Mouse (Mus musculus) embryonic facial prominence, embryonic 13.5 days (tissue): ENCODE measurements at regions not wholly inside any gene's neighbourhood (a gene's known extent, or its start where the extent isn't known, plus 50 kb on each side); places are given as distances from the start of the nearest gene placed in this dataset.

ENCODE experiments used
- ATAC-seq: fragments of 200-750 bp; cut with Nextera tagmentation; 2 replicates; pipeline ENCODE4 v1.8.0; 2017; ENCODE audit warnings: low read depth; ENCODE audit not compliant: insufficient number of reproducible peaks, insufficient read depth, low FRiP score, low TSS enrichment
- H3K27ac ChIP-seq: fragments of 300-500 bp; sonication (generic); 2 replicates; pipeline ENCODE4 v1.5.1; 2015; ENCODE audit warnings: moderate library complexity, mild to moderate bottlenecking, inconsistent platforms
- H3K27me3 ChIP-seq: fragments of 300-500 bp; sonication (generic); 2 replicates; pipeline ENCODE4 v1.6.1; 2015; ENCODE audit warnings: mild to moderate bottlenecking, inconsistent platforms
- H3K36me3 ChIP-seq: fragments of 300-500 bp; sonication (generic); 2 replicates; pipeline ENCODE4 v1.6.1; 2015; ENCODE audit warnings: mild to moderate bottlenecking, inconsistent platforms
- H3K4me1 ChIP-seq: fragments of 300-500 bp; sonication (generic); 2 replicates; pipeline ENCODE4 v1.6.1; 2015; ENCODE audit warnings: inconsistent platforms
- H3K4me2 ChIP-seq: fragments of 300-500 bp; sonication (generic); 2 replicates; pipeline ENCODE4 v1.6.1; 2015; ENCODE audit warnings: moderate library complexity, mild to moderate bottlenecking, inconsistent platforms
- H3K4me3 ChIP-seq: fragments of 300-500 bp; sonication (generic); 2 replicates; pipeline ENCODE4 v1.5.1; 2015; ENCODE audit warnings: mild to moderate bottlenecking, inconsistent platforms
- H3K9ac ChIP-seq: fragments of 300-500 bp; sonication (generic); 2 replicates; pipeline ENCODE4 v1.6.1; 2015; ENCODE audit warnings: mild to moderate bottlenecking, inconsistent platforms
- H3K9me3 ChIP-seq: fragments of 300-500 bp; sonication (generic); 2 replicates; pipeline ENCODE4 v1.6.1; 2016; ENCODE audit warnings: inconsistent platforms
- WGBS: fragments of 180-500 bp; shearing (Covaris S2); methylation state at CpG from one replicate; pipeline ENCODE4 v1.1.7; 2015; ENCODE audit warnings: mixed read lengths; 5-methylcytosine and 5-hydroxymethylcytosine counted together

DNA sequence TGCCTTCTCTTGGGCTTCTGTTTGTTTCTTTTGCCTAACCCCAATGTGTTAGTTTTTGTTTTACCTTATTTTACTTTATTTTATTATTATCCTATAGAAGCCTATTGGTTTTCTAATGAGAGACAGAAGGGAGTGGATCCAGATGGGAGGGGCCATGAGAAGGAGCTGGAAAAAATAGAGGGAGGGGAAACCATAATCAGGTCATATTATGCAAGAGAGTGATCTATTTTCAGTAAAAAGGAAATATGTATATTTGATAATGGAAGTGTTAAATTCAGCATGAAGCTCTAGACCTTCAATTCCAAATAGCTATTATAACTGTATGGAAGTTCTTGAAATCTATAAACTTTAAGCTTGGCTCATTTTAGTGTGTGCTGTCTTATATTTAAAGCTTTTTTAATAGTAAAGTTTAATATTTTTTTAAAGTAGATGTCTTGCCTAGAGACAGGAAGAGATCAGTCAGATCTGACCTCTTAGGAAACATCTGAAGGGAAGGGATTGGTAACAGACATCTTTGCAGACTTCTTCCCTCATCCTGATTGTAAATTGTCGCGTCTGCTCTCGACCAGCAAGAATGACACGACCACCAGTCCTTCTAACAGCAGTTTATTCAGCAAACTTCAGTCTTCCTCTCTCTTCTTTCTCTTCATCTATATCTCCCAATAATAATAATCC is 87.8 kb upstream of the Supt20 start:
- H3K27ac ChIP-seq, result no peak overlapping the region
- no peaks in the 10 kb centered on the region for H3K27me3 ChIP-seq
- no peak for ATAC-seq
- no peak overlapping the region for H3K4me2 ChIP-seq
- H3K36me3 ChIP-seq, result no peaks in the 10 kb centered on the region
- 69% methylated on average over 4 of the region's 4 CpGs for WGBS
- H3K9ac ChIP-seq, result no peak overlapping the region
- H3K4me1 ChIP-seq, result no peaks in the 10 kb centered on the region
- H3K9me3 ChIP-seq, result no peaks in the 10 kb centered on the region; the same call in 1 of the 2 replicates
- H3K4me3 ChIP-seq, result no peak overlapping the region

- Histone ChIP-seq H3K36me3 (no peaks in the 10 kb centered on the region), H3K9me3 (no peaks in the 10 kb centered on the region), H3K27ac (no peak overlapping the region), H3K4me1 (peaks cover 11% of the 10 kb centered on the region), H3K9ac (no peak overlapping the region), H3K27me3 (no peaks in the 10 kb centered on the region), H3K4me2 (no peak overlapping the region), H3K4me3 (no peak overlapping the region)
- WGBS, result 35% methylated on average over 10 of the region's 10 CpGs
- no peak for ATAC-seq
Measured at GRCm38 (mm10) chr3:54611431-54611990, 81.1 kb upstream of the Supt20 start.

DNA sequence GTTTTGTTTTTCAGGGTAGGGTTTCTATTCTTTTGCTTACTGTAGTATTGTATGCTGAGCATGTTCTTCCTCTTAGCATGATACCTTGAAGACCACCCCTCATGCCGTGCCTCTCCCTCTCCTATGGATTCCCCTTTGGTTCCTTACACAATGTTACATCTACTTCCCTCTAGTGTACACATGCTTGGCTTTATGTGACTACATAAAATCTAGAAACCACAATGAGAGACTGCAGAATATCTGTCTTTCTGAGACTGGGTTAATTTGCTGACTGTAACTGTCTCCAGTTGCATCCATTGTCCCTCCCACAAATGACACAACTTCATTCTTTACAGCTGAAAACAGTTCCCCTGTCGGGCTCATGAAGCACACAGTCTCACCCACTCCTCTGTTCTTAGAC is 78.8 kb upstream of the Supt20 start:
- H3K4me1 ChIP-seq, result peaks cover 11% of the 10 kb centered on the region
- H3K4me3 ChIP-seq, result no peak overlapping the region
- WGBS, result 56% methylated on average over 2 of the region's 2 CpGs
- no peak overlapping the region for H3K9ac ChIP-seq
- H3K27me3 ChIP-seq, result no peaks in the 10 kb centered on the region
- H3K4me2 ChIP-seq, result no peak overlapping the region
- no peaks in the 10 kb centered on the region for H3K36me3 ChIP-seq
- ATAC-seq, result no peak
- H3K9me3 ChIP-seq, result peaks cover 8% of the 10 kb centered on the region; the same call in 1 of the 2 replicates
- H3K27ac ChIP-seq, result no peak overlapping the region

- Histone ChIP-seq H3K9ac (no peak overlapping the region), H3K9me3 (peaks cover 11% of the 10 kb centered on the region; the same call in 1 of the 2 replicates), H3K4me3 (no peak overlapping the region), H3K4me1 (0 out of 2 replicates have a peak, but pooled peaks cover 3% of the 10 kb centered on the region), H3K27me3 (no peaks in the 10 kb centered on the region), H3K27ac (no peak overlapping the region), H3K4me2 (no peak overlapping the region), H3K36me3 (no peaks in the 10 kb centered on the region)
- no peak for ATAC-seq
- 96% methylated on average over 4 of the region's 4 CpGs for WGBS
Measured at GRCm38 (mm10) chr3:54617298-54617697, 75.3 kb upstream of the Supt20 start.

DNA sequence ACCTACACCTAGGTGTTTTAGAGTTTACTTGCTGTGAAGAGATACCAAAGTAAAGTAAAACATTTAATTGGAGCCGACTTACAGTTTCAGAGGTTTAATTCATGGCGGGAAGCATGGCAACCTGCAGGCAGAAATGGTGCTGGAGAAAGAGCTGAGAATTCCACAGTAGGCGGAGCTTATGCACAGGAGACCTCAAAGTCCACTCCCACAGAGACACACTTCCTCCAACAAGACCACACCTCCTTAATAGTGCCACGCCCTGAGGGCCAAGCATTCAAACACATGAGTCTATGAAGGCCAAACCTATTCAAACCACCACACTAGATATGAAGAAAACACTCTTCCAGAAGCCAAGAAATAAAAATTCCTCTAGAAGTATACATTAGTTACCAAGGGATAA is 74.3 kb upstream of the Supt20 start:
- no peak for ATAC-seq
- peaks cover 11% of the 10 kb centered on the region; the same call in 1 of the 2 replicates for H3K9me3 ChIP-seq

DNA sequence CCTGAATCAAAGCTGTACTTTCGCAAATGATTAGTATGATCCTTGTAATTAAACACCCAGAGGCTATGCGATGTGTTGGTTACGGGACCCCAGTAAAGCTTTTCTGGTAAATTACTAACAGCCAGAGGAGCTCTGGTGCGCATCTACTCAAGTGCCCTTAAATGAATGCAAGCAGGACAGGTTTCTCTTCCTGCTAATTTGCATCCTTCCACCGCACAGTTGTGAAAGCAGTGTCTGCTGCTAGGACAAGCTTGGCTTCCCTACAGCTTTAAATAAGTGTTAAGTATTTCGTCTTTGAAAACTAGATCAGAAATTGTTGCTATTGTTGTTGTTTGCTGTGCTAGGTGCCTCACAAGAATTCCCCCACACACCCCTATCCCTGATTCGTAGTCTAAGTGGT is 62.4 kb upstream of the Supt20 start:
- Histone ChIP-seq H3K4me2 (no peak overlapping the region), H3K4me1 (no peaks in the 10 kb centered on the region), H3K27ac (no peak overlapping the region), H3K27me3 (no peaks in the 10 kb centered on the region), H3K4me3 (no peak overlapping the region), H3K36me3 (0 out of 2 replicates have a peak, but pooled peaks cover 8% of the 10 kb centered on the region), H3K9ac (no peak overlapping the region), H3K9me3 (peaks cover 14% of the 10 kb centered on the region)
- WGBS, result 73% methylated on average over 7 of the region's 7 CpGs
- ATAC-seq, result no peak

More for the DNA sequence above, 74.3 kb upstream of the Supt20 start:
- H3K4me2 ChIP-seq, result no peak overlapping the region
- 86% methylated on average over 4 of the region's 4 CpGs for WGBS
- no peak overlapping the region for H3K27ac ChIP-seq
- H3K4me3 ChIP-seq, result no peak overlapping the region
- H3K36me3 ChIP-seq, result no peaks in the 10 kb centered on the region
- no peak overlapping the region for H3K9ac ChIP-seq
- 0 out of 2 replicates have a peak, but pooled peaks cover 3% of the 10 kb centered on the region for H3K4me1 ChIP-seq
- no peaks in the 10 kb centered on the region for H3K27me3 ChIP-seq

- ATAC-seq, result no peak
- no peak overlapping the region for H3K4me2 ChIP-seq
- H3K9me3 ChIP-seq, result peaks cover 14% of the 10 kb centered on the region
- H3K4me3 ChIP-seq, result no peak overlapping the region
- no peak overlapping the region for H3K27ac ChIP-seq
- no peak overlapping the region for H3K9ac ChIP-seq
- WGBS, result 96% methylated on average over 13 of the region's 13 CpGs
- H3K27me3 ChIP-seq, result no peaks in the 10 kb centered on the region
- H3K4me1 ChIP-seq, result no peaks in the 10 kb centered on the region
- 0 out of 2 replicates have a peak, but pooled peaks cover 8% of the 10 kb centered on the region for H3K36me3 ChIP-seq
Measured at GRCm38 (mm10) chr3:54632731-54633130, 59.9 kb upstream of the Supt20 start.

DNA sequence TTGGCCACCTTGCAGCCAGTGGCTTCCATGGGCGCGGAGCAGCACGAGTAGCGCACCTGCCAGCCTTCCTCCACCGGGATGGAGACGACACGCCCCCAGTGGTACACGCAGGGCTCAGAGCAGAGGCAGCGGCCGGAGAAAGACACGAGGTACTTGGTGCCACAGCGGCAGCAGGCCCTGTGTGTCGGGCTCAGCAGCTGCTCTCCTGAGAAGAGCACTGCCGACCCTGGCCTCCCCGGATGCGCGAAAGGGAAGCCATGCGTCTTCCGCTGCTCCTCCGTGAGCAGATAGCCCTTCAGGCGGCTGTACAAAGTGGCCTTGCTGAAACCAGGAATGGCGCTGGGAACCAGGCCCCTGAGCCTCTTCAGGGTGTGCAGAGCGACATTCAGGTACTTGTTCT is 59.2 kb upstream of the Supt20 start:
- Histone ChIP-seq H3K27ac (no peak overlapping the region), H3K27me3 (no peaks in the 10 kb centered on the region), H3K9ac (no peak overlapping the region), H3K4me1 (no peaks in the 10 kb centered on the region), H3K4me3 (no peak overlapping the region), H3K9me3 (peaks cover 14% of the 10 kb centered on the region), H3K4me2 (no peak overlapping the region), H3K36me3 (0 out of 2 replicates have a peak, but pooled peaks cover 8% of the 10 kb centered on the region)
- WGBS, result 93% methylated on average over 23 of the region's 23 CpGs
- no peak for ATAC-seq

GRCm38 (mm10) chr3:54634456-54634855 is 58.2 kb upstream of the Supt20 start:
- H3K4me3 ChIP-seq, result no peak overlapping the region
- no peak overlapping the region for H3K9ac ChIP-seq
- no peak overlapping the region for H3K27ac ChIP-seq
- ATAC-seq, result no peak
- no peak overlapping the region for H3K4me2 ChIP-seq
- no peaks in the 10 kb centered on the region for H3K4me1 ChIP-seq
- H3K9me3 ChIP-seq, result peaks cover 14% of the 10 kb centered on the region
- no peaks in the 10 kb centered on the region for H3K27me3 ChIP-seq
- 0 out of 2 replicates have a peak, but pooled peaks cover 8% of the 10 kb centered on the region for H3K36me3 ChIP-seq
- WGBS, result 94% methylated on average over 10 of the region's 10 CpGs
